Mouse (Mus musculus): ENCODE results near the gene Rnf115. TPM values are rescaled to one million over a fixed set of nuclear protein-coding genes. Genes with fewer than 3 reads are reported as not detected.
"Not testable (repeated sequence)": the region's sequence is repeated elsewhere in the genome, so short reads cannot be mapped to it uniquely, and the experiment has no call there.

Rnf115 gene
- total RNA-seq, 2 experiments from 2014 or later: 61.8 to 65.3 TPM

- DNase-seq (ENCODE audit: low spot score in 2 of 2): no peak
Measured at GRCm38 (mm10) chr3:96706984-96707383, 20.5 kb upstream of the Rnf115 start.

DNA sequence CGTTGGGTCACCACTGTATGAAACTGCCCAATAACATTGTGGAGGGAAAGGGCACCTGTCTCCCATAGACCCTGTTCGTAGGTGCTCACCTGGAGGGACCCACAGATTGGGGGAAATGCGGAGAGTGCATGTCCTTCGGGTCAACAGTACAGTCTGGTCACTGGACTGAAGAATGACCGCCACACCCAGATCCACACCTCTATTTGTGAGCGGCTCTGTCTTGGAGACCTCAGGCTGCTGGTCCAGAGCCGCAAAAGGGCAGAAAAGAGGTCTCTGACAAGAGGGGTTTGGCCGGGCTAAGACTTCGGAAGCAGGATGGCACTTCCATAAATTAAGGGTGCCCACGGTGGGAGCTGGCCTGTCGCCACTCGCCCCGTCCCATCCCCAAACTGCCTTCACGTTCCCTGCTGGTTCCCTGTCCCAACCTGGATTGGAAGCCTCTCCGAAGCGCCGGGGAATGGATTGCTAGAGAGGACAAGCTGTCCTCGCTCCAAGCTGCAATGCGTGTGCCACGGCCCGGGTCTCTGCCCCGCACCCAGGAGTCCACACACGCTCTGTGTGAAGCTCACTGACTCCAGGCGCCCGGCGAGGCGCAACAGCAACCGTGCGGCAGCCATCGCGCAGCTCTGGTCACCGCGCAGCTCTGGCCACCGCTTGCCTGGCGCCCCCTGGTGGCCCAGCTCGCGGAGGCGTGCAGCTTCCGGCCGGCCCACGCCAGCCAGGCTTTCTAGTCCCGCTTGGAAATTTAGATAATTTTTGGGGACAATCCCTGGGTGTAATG is 19.4 kb upstream of the Rnf115 start, which contains the start of gene Nudt17:
Nudt17 (minus strand) TSS at position 660 of the 781 bp plus-strand sequence.
- DNase-seq (ENCODE audit: low spot score in 2 of 2): peak; percentile 87 to 90

DNA sequence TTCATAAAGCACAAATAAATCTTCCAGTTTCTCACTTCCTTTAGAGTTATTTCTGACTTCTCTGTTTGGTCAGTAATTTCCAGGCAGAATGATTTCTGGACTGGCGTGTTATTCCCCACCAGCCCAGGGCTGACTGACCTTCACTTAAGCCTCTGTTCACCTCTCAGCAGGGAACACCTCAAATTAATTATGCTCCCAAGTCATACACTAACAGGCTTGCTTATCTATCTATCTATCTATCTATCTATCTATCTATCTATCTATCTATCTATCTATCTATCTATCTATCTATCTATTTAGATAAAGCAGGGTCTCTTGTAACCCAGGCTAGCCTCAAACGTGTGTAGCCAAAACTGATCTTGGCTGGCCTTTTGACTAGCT is 18.8 kb upstream of the Rnf115 start:
- no peak for DNase-seq (ENCODE audit: low spot score in 2 of 2)

- no peak for DNase-seq (ENCODE audit: low spot score in 2 of 2)
Measured at GRCm38 (mm10) chr3:96714286-96714685, 13.2 kb upstream of the Rnf115 start.

- DNase-seq (ENCODE audit: low spot score in 2 of 2): no peak
Measured at GRCm38 (mm10) chr3:96715854-96716253, 11.6 kb upstream of the Rnf115 start.

DNA sequence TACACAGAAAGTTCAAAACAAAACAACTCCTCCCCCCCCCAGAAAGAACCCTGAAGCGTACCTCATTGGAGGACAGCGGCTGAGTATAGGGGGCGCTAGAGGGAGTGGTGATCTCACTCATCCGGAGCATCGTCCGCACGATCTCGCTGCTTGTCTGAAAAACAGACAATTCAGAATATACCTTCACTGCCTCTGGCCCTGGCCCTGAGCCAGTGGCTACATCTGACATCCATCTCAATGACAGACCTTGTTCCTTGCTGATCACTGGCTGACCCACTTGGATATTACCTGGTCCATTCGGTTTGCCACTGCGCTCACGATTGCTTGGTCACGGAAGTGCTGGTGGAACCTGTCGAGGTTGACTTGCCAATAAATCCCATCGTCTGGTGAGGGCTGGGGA is 8.3 kb upstream of the Rnf115 start:
- DNase-seq (ENCODE audit: low spot score in 2 of 2): peak; percentile 32 to 66

- peak in 1 of 2 experiments; percentile 32 for DNase-seq (ENCODE audit: low spot score in 2 of 2)
Measured at GRCm38 (mm10) chr3:96727828-96728633, 567 bp downstream of the Rnf115 start.

- DNase-seq (ENCODE audit: low spot score in 2 of 2): no peak
Measured at GRCm38 (mm10) chr3:96728634-96729402, 1.4 kb downstream of the Rnf115 start.

GRCm38 (mm10) chr3:96729403-96729784 is 1.9 kb downstream of the Rnf115 start:
- no peak for DNase-seq (ENCODE audit: low spot score in 2 of 2)

DNA sequence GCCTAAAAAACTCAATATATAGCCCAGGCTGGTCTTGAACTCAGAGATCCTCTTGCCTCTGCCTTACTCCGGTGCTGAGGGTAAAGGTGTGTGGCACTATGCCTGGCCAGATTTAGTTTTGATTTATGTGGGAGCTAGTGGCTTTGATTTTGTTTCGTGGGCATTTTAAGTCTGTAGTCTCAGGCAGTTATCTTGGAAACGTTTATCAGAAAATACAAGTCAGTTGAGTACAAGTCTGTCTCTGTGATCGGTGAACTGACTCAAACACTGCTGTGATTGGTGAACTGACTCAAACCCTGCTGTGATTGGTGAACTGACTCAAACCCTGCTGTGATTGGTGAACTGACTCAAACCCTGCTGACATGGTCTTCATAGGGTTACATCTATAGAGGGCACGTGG is 3.3 kb downstream of the Rnf115 start:
- no peak for DNase-seq (ENCODE audit: low spot score in 2 of 2)

DNA sequence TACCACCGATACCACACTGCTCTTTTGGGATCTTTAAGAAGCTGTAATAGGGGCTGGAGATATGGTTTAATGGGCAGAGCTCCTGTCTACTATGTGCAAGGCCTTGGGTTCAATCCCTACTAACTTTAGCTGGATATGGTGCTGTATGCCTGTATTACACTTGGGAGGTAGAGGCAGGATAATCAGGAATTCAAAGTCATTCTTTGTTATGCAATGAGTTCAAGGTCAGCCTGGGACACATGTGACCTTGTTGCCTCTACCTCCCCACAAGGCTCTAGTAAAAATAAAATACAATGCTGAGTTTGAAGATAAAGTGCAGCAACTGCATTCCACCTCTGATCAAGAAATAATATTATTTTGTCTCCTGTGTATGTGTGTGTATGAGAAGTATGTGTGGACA is 6.5 kb downstream of the Rnf115 start:
- no peak for DNase-seq (ENCODE audit: low spot score in 2 of 2)

GRCm38 (mm10) chr3:96735200-96735599 is 7.7 kb downstream of the Rnf115 start:
- DNase-seq (ENCODE audit: low spot score in 2 of 2): no peak

DNA sequence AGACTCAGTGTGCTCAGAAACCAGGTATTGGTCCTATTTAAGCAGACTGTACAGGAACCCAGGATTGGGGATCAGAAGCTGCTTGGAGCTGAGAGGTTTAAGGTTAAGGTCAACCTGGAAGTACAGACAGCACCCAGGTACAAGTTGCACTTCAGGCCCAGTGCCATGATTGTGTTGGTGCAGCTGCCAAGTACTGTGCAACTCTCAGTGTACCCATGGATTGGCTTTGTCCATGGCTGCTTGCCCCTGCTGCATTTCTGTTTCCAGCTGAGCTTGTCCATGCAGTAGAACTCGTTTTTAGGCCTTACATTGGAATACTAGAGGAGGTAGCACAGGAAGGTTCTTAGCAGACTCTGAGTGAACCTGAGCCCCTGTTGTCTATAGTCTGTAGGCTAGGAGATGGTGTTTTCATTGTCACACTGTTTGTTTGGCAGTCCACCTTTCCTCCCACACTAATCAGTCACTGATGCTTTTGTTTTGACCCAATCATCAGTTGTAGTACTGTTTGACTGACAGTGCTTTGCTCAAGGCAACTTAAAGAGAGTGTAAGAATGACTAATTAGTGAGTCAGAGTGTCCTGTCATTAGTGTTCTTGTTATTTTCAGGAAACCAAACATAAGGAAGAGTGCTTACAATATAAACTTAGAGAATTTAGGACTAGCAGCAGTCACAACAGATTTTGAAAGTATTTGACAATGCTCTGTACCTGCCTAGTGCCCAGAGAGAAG is 9.7 kb downstream of the Rnf115 start:
- DNase-seq (ENCODE audit: low spot score in 2 of 2): no peak

DNA sequence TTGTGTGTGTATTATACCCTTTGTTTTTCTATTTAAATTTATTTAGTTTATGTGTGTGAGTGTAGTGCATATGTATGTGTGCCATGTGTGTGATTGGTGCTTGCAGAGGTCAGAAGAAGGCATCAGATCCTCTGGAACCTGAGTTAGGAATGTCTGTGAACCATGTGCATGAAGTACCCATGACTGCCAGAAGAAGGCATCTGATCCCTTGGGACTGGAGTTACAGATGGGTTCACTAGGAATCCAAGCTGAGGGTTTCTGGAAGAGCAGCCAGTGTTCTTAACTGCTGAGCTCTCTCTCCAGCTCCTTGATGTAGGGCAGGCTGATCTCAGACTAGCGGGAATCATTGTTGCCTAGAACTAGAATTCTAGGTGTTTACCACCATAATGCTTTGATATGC is 10.5 kb downstream of the Rnf115 start:
- DNase-seq (ENCODE audit: low spot score in 2 of 2): no peak

DNA sequence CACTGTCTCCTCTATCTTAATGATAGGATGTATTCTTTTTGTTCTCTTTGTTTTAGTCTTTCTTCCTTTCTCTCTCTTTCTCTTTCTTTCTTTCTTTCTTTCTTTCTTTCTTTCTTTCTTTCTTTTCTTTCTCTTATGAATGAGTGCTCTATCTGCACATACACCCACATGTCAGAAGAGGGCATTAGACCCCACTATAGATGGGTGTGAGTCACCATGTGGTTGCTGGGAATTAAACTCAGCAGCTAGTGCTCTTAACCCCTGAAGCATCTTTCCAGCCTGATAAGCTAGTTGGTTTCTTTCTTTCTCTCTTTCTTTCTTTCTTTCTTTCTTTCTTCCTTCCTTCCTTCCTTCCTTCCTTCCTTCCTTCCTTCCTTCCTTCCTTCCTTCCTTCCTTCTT is 12.8 kb downstream of the Rnf115 start:
- not testable (repeated sequence) for DNase-seq (ENCODE audit: low spot score in 2 of 2)

DNA sequence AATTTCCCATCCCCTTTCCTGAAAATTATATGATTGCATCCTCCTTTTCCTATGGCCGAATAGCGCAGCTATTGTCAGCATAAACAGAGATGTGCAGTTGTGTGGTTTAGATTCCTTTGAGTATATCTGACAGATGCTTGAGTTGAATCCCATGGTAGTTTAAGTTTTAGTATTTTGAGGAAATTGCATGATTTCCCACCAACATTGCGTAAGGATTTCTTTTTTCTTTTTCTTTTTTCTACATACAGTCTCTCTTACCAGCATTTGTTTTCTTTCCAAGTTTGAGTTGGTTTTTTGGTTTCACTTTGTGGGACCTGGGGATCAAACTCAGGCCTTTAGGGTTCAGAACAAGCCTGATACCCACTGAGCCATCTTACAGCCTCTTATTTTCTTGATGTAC is 16.9 kb downstream of the Rnf115 start:
- no peak for DNase-seq (ENCODE audit: low spot score in 2 of 2)

DNA sequence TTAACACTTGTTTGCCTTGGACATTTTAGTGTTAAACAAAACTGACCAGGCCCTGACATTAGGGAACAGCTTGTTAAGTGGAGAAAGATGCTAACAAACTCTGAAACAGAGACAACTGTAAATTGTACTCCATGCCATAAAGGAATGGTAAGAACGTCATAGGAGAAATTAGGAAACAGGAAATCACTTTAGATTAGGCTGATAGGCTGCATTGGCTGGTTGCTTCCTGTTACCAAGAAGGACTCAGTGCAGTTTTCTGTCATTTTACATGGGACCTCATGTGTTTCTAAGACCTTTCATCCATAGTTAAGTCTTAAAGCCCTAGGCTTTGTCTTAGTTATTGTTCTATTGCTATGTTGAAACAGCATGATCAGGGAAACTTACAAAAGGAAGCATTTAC is 19.4 kb downstream of the Rnf115 start:
- no peak for DNase-seq (ENCODE audit: low spot score in 2 of 2)

DNA sequence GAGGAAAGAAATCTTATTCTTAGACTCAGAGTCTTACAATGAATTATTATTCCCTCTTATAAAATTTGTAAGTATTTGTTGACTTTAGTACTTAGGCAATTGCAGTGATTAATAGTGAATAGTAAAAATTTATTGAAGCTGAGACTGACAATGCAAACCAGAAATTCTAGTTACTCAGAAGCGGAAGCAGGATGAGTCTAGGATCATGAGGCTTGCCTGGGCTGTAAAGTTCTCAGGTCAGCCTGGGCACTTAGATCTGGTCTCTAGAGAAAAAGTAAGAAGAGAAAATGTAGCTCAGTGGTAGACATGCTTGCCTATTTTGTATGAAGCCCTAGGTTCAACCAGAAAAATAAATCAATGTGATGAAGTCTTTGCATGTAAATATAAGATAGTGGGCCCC is 28.5 kb downstream of the Rnf115 start:
- no peak for DNase-seq (ENCODE audit: low spot score in 2 of 2)

DNA sequence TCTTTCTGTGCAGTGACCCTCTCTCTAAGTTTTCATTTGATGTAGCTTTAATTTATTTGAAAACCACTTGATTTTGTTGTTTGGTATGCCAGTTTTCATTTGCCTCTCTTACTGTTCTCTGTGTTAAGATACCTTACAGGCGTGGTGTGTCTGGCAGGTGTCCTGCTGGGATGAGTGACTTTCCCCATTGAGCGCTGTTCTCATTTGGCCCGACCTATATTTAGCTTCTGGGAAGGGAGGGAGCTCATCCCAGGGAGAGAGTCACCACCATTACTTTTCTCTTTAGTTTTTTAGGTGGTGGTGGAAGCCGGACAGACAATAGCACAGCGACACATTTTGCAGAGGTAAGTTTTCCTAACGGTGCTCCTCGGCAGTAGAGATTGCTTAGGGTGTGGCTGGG is 30.2 kb downstream of the Rnf115 start:
- DNase-seq (ENCODE audit: low spot score in 2 of 2): no peak

DNA sequence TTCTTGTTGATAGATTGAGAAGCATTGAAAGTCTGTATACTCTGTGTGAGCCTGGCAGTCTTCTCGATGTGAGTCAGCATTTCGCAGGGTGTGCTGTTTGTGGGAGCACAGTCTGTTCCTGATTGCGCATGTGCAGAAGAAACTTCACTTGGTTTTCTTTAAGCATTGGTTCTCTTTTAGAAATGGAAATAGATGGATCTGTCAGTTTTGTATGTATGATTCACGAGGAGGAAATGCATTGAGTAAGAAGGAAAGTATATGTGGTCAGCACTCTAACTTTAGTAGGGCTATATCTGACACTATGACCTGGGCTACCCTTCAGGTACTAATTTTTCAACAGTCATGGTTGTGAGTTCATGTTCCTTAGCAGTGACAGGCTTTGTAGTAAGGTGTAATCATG is 32.2 kb downstream of the Rnf115 start:
- DNase-seq (ENCODE audit: low spot score in 2 of 2): peak; percentile 33 to 45

DNA sequence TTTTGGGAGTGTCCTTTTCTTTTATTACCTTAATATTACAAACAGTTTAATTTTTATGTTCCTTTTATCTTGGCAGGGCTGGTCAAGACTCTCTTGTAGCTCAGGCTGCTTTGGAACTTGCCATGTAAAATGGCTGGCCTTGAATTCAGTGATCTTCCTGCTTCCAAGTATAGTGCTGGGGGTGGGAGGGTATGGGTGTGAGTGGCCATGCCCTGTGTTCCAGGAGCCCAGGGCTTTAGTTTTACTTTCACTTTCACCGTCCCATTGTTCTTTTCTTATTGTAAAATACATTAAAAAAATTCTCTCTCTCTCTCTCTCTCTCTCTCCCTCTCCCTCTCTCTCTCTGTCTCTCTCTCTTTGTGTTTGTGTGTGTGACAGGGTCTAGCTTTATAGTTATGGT is 37.1 kb downstream of the Rnf115 start:
- DNase-seq (ENCODE audit: low spot score in 2 of 2): no peak

All from left cerebral cortex, adult 18-20 months (tissue).